Mouse (Mus musculus) heart, embryonic 15.5 days (tissue): Measurements from ENCODE around the gene Mapk11. TPM values are rescaled to one million over a fixed set of nuclear protein-coding genes. Genes with fewer than 3 reads are reported as not detected.

ENCODE experiments used
- ATAC-seq: fragments of 200-750 bp; cut with Nextera tagmentation; replicated peaks from 2 replicates; pipeline ENCODE4 v1.8.0; 2017; ENCODE audit warnings: low read depth, moderate TSS enrichment; ENCODE audit not compliant: insufficient number of reproducible peaks, insufficient read depth, low FRiP score
- H3K27ac ChIP-seq: fragments of 300-500 bp; sonication (generic); 2 replicates; pipeline ENCODE4 v1.5.1; 2015; ENCODE audit warnings: mild to moderate bottlenecking, inconsistent platforms
- H3K27me3 ChIP-seq: fragments of 300-500 bp; sonication (generic); 2 replicates; pipeline ENCODE4 v1.6.1; 2015; ENCODE audit warnings: inconsistent platforms
- H3K36me3 ChIP-seq: fragments of 300-500 bp; sonication (generic); 2 replicates; pipeline ENCODE4 v1.6.1; 2015; ENCODE audit warnings: mild to moderate bottlenecking, inconsistent platforms
- H3K4me1 ChIP-seq: fragments of 300-500 bp; sonication (generic); replicated peaks from 2 replicates; pipeline ENCODE4 v1.6.1; 2015; ENCODE audit warnings: inconsistent platforms
- H3K4me2 ChIP-seq: fragments of 300-500 bp; sonication (generic); 2 replicates; pipeline ENCODE4 v1.6.1; 2015; ENCODE audit warnings: inconsistent platforms, mild to moderate bottlenecking, moderate library complexity
- H3K4me3 ChIP-seq: fragments of 300-500 bp; sonication (generic); 2 replicates; pipeline ENCODE4 v1.5.1; 2015; ENCODE audit warnings: mild to moderate bottlenecking, inconsistent platforms
- H3K9ac ChIP-seq: fragments of 300-500 bp; sonication (generic); 2 replicates; pipeline ENCODE4 v1.6.1; 2015; ENCODE audit warnings: mild to moderate bottlenecking, inconsistent platforms
- H3K9me3 ChIP-seq: fragments of 300-500 bp; sonication (generic); replicated peaks from 2 replicates; pipeline ENCODE4 v1.6.1; 2016; ENCODE audit warnings: inconsistent platforms
- WGBS: fragments of 180-500 bp; shearing (Covaris S2); methylation state at CpG from one replicate; pipeline ENCODE4 v1.1.7; 2015; ENCODE audit warnings: mixed read lengths; 5-methylcytosine and 5-hydroxymethylcytosine counted together
- microRNA-seq: library from miRNA; unstranded; fragments of <30 nt; microRNA quantifications from one replicate; pipeline ENCODE4, GENCODE M21; 2016
- polyA plus RNA-seq: library from polyadenylated mRNA; unstranded; fragments of >200 nt; fragmentation: Nextera tagmentation; extraction: Ambion mirVana; gene quantifications from 2 replicates; pipeline ENCODE4 v1.2.1, GENCODE M21; 2015

The Mapk11 gene
- polyA plus RNA-seq, 1 experiment from 2014 or later: 3.1 TPM

DNA sequence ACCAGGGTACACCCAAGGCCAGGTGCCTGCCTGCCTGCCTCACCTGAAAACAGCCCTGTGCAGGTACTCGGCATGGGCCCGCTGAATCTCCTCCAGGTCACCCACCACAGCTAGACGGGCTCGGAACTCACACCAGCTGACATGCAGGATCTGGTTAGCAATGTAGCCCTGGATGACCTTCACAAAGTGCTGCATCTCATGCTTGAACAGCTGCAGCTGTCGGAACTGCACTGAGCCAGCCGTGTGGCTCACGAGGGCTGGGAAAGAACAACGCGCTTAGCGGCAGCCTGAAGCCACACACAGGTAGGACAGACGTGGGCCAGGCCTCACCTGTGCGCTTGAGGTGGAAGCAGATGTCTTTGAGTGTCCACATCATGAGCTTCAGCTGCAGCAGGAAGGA lies 48.6 kb downstream of the Mapk11 start:
- 90% methylated on average over 12 of the region's 12 CpGs for WGBS
- Histone ChIP-seq H3K9me3 (no peaks in the 10 kb centered on the region), H3K4me2 (no peak overlapping the region), H3K4me3 (no peak overlapping the region), H3K27ac (no peak overlapping the region), H3K9ac (no peak overlapping the region), H3K36me3 (peaks cover 91% of the 10 kb centered on the region), H3K4me1 (no peaks in the 10 kb centered on the region), H3K27me3 (no peaks in the 10 kb centered on the region)
- ATAC-seq: no peak

DNA sequence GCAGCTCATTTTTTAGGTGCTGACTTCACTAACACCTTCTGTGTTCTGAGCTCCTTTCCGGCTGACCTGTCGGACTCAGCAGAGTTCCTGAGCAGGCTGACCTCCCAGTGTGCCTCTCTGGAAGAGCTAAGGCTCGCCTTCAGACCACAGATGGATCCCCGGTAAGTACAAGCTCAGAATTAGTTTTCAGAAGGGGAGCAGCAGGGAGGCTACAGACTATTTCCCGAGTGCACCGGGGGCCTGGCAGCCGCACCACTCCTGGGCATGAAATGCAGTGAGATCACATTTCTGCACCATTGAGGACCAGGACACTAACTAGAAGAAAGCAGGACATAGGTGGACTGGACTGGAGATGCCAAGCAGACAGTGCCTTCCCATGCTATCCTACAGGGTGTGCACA lies 50.8 kb downstream of the Mapk11 start:
- no peak for ATAC-seq
- H3K4me2 ChIP-seq: no peak overlapping the region
- H3K4me3 ChIP-seq: no peak overlapping the region
- no peaks in the 10 kb centered on the region for H3K4me1 ChIP-seq
- no peaks in the 10 kb centered on the region for H3K9me3 ChIP-seq
- no peak overlapping the region for H3K27ac ChIP-seq
- H3K36me3 ChIP-seq: peaks cover 91% of the 10 kb centered on the region
- WGBS: 84% methylated on average over 7 of the region's 7 CpGs
- no peaks in the 10 kb centered on the region for H3K27me3 ChIP-seq
- no peak overlapping the region for H3K9ac ChIP-seq

DNA sequence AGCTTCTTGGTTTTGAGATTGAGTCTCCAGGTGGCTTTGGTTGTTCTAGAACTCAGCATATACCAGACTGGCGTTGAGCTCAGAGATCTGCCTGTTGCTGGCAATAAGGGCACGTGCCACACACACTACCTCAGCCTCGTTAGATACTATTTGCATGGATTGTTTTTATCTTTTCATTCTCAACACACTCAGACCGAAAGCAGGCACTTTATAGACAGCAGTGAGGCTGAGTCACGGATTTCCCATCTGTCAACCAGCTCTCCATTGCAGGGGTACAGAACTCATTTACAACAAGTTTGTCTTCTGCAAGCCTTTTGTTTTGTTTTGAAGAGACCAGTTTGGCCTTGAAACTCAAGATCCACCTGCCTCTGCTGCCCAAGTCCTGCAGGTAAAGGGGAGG lies 52.0 kb downstream of the Mapk11 start:
- Histone ChIP-seq H3K9me3 (no peaks in the 10 kb centered on the region), H3K4me2 (no peak overlapping the region), H3K9ac (no peak overlapping the region), H3K4me3 (no peak overlapping the region), H3K4me1 (no peaks in the 10 kb centered on the region), H3K36me3 (peaks cover 99% of the 10 kb centered on the region), H3K27ac (no peak overlapping the region), H3K27me3 (no peaks in the 10 kb centered on the region)
- ATAC-seq: no peak
- WGBS: 86% methylated on average over 5 of the region's 5 CpGs

Small RNA genes lying within 50 kb of the gene (microRNA-seq; reads per million reads assigned to microRNA genes)
- gene Mir6958 (1.5 reads per million), gene Mir7118 (not detected)

Other genes with a start within 250 kb of the Mapk11 start
- gene Ttll8, start 195.2 kb downstream of the Mapk11 start, polyA plus RNA-seq: not detected in 2 replicates
- gene Mlc1, start 170.6 kb downstream of the Mapk11 start, polyA plus RNA-seq: not detected in 2 replicates
- 69.4 and 76.5 TPM in 2 replicates for gene Mov10l1, start 166.7 kb downstream of the Mapk11 start, polyA plus RNA-seq
- gene Panx2, start 89.9 kb downstream of the Mapk11 start, polyA plus RNA-seq: 1.5 and 1.7 TPM in 2 replicates
- gene Trabd, start 74.5 kb downstream of the Mapk11 start, polyA plus RNA-seq: 40.8 and 56.4 TPM in 2 replicates
- 10.1 and 14.1 TPM in 2 replicates for gene Selenoo, start 60.5 kb downstream of the Mapk11 start, polyA plus RNA-seq
- gene Tubgcp6, start 26.5 kb downstream of the Mapk11 start, polyA plus RNA-seq: 7.9 and 10.6 TPM in 2 replicates
- gene Hdac10, start 20.9 kb downstream of the Mapk11 start, polyA plus RNA-seq: 14.8 and 18.2 TPM in 2 replicates
- 16.0 and 19.1 TPM in 2 replicates for gene Mapk12, start 8.9 kb downstream of the Mapk11 start, polyA plus RNA-seq
- 76.5 and 109 TPM in 2 replicates for gene Plxnb2, start 31.2 kb upstream of the Mapk11 start, polyA plus RNA-seq
- gene Dennd6b, start 46.9 kb upstream of the Mapk11 start, polyA plus RNA-seq: 15.3 and 18.2 TPM in 2 replicates
- gene Ppp6r2, start 61.9 kb upstream of the Mapk11 start, polyA plus RNA-seq: 18.6 and 22.7 TPM in 2 replicates
- 27.5 and 45.9 TPM in 2 replicates for gene Sbf1, start 165.7 kb upstream of the Mapk11 start, polyA plus RNA-seq
- 0.19 and 0.60 TPM in 2 replicates for gene Adm2, start 173.1 kb upstream of the Mapk11 start, polyA plus RNA-seq
- 0.28 TPM in 1 of 2 replicates, not detected in the other for gene Miox, start 184.8 kb upstream of the Mapk11 start, polyA plus RNA-seq
- gene Lmf2, start 206.0 kb upstream of the Mapk11 start, polyA plus RNA-seq: 43.0 and 57.7 TPM in 2 replicates
- 85.3 and 96.9 TPM in 2 replicates for gene Ncaph2, start 206.1 kb upstream of the Mapk11 start, polyA plus RNA-seq
- gene Sco2, start 224.2 kb upstream of the Mapk11 start, polyA plus RNA-seq: 7.0 and 8.2 TPM in 2 replicates
- 1.2 and 1.3 TPM in 2 replicates for gene Tymp, start 227.4 kb upstream of the Mapk11 start, polyA plus RNA-seq
- gene Odf3b, start 229.7 kb upstream of the Mapk11 start, polyA plus RNA-seq: 0.96 and 1.1 TPM in 2 replicates
- gene Klhdc7b, start 235.3 kb upstream of the Mapk11 start, polyA plus RNA-seq: not detected in 2 replicates